Mouse (Mus musculus): ENCODE measurements around the gene Eif4g2.

GRCm38 (mm10) chr7:111068181-111068580, 14.6 kb downstream of the Eif4g2 start:
- TF ChIP-seq CHD2 (IDR thresholded peaks at IDR 0.05; ENCODE audit: low read depth, low read length) (no peak), ZC3H11A (IDR thresholded peaks at IDR 0.05; ENCODE audit: borderline replicate concordance, low read depth, low read length) (no peak)

All from ES-E14 (cell line).